Mouse (Mus musculus) midbrain, embryonic 14.5 days (tissue): ENCODE measurements around the gene Madd. TPM values are rescaled to one million over a fixed set of nuclear protein-coding genes. Genes with fewer than 3 reads are reported as not detected.

ENCODE experiments used
- ATAC-seq: fragments of 200-750 bp; cut with Nextera tagmentation; 2 replicates; pipeline ENCODE4 v1.8.0; 2017; ENCODE audit warnings: moderate number of reproducible peaks, moderate library complexity; ENCODE audit not compliant: low FRiP score, low TSS enrichment
- DNase-seq: peaks from one replicate; pipeline ENCODE4 v3.0.0-alpha.2; 2015
- H3K27ac ChIP-seq: fragments of 300-500 bp; sonication (generic); replicated peaks from 2 replicates; pipeline ENCODE4 v1.5.1; 2014; ENCODE audit warnings: mild to moderate bottlenecking, low read depth, low read length, moderate library complexity
- H3K27me3 ChIP-seq: fragments of 300-500 bp; sonication (generic); 2 replicates; pipeline ENCODE4 v1.6.1; 2014; ENCODE audit warnings: low read length, control low read depth, mixed read lengths; ENCODE audit not compliant: control insufficient read depth, insufficient read depth
- H3K36me3 ChIP-seq: fragments of 300-500 bp; sonication (generic); 2 replicates; pipeline ENCODE4 v1.6.1; 2014; ENCODE audit warnings: low read length, control low read depth; ENCODE audit not compliant: control insufficient read depth, insufficient read depth
- H3K4me1 ChIP-seq: fragments of 300-500 bp; sonication (generic); 2 replicates; pipeline ENCODE4 v1.6.1; 2014; ENCODE audit warnings: mild to moderate bottlenecking, antibody characterized with exemption, low read length, control low read depth; ENCODE audit not compliant: control insufficient read depth, insufficient read depth
- H3K4me2 ChIP-seq: fragments of 300-500 bp; sonication (generic); 2 replicates; pipeline ENCODE4 v1.6.1; 2014; ENCODE audit warnings: mild to moderate bottlenecking, low read length, moderate library complexity
- H3K4me3 ChIP-seq: fragments of 300-500 bp; sonication (generic); replicated peaks from 2 replicates; pipeline ENCODE4 v1.5.1; 2014; ENCODE audit warnings: low read depth, low read length
- H3K9ac ChIP-seq: fragments of 300-500 bp; sonication (generic); replicated peaks from 2 replicates; pipeline ENCODE4 v1.6.1; 2014; ENCODE audit warnings: mild to moderate bottlenecking, low read length, moderate library complexity
- H3K9me3 ChIP-seq: fragments of 300-500 bp; sonication (generic); 2 replicates; pipeline ENCODE4 v1.6.1; 2016; ENCODE audit warnings: low read length, control low read depth, mixed read lengths; ENCODE audit not compliant: control insufficient read depth
- WGBS: fragments of 180-500 bp; shearing (Covaris S2); extraction: QIAGEN DNeasy Blood & Tissue Kit; methylation state at CpG from one replicate; pipeline ENCODE4 v1.1.7; 2014; 5-methylcytosine and 5-hydroxymethylcytosine counted together
- polyA plus RNA-seq: library from polyadenylated mRNA; unstranded; fragments of >200 nt; fragmentation: Nextera tagmentation; extraction: Ambion mirVana; gene quantifications from 2 replicates; pipeline ENCODE4 v1.2.1, GENCODE M21; 2014

Madd gene
- polyA plus RNA-seq, 1 experiment from 2014 or later = 56.3 TPM

DNA sequence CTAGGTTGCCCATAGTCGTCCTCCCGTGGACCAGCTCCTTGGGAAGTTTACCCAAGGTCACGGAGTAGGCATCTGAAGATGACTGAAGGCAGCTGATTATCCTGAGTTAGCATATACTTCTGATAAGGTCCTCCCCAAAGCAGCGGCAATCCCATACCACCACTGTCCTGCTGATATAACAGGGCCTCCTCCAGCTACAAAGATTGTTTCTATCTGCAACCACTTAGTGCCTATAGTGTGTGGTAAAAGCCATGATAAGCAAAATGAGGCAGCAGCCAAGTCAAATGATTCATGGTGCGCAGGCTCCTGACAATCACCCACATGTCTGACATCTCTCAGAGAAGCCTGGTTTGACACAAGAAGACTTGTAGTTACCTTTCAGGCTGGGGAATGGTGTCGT lies 18.6 kb downstream of the Madd start:
- peaks cover 95% of the 10 kb centered on the region for H3K36me3 ChIP-seq
- no peak for ATAC-seq
- 92% methylated on average over 6 of the region's 6 CpGs for WGBS

DNA sequence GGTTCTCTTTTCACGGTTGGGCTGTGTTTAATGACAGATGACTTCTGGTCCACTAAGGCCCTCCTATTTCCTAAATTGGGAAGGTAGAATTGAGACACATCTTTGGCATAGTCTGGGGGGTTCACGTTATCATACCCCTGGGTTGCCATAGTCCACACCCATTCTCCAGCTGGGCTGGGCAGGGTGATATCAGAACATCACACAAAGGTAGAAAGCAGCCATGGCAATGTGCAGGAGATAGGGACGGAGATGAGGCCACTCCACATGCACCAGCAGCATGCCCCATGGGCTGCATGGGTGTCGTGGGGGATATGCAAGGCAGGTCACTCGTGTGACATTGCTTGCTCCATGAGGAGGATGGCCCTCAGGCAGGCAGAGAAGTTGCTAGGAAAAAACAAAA lies 20.1 kb downstream of the Madd start:
- Histone ChIP-seq H3K36me3 (peaks cover 93% of the 10 kb centered on the region), H3K4me1 (no peaks in the 10 kb centered on the region), H3K9ac (no peak overlapping the region), H3K27ac (no peak overlapping the region), H3K4me3 (no peak overlapping the region), H3K9me3 (no peaks in the 10 kb centered on the region), H3K4me2 (no peak overlapping the region), H3K27me3 (no peaks in the 10 kb centered on the region)
- DNase-seq (no peak), ATAC-seq (no peak)
- WGBS = 89% methylated on average over 5 of the region's 5 CpGs

More for the DNA sequence above, 18.6 kb downstream of the Madd start:
- Histone ChIP-seq H3K4me3 (no peak overlapping the region), H3K9ac (no peak overlapping the region), H3K27ac (no peak overlapping the region), H3K4me2 (no peak overlapping the region), H3K4me1 (no peaks in the 10 kb centered on the region), H3K9me3 (no peaks in the 10 kb centered on the region), H3K27me3 (no peaks in the 10 kb centered on the region)
- no peak for DNase-seq

- no peaks in the 10 kb centered on the region for H3K27me3 ChIP-seq
- no peak overlapping the region for H3K27ac ChIP-seq
- H3K4me2 ChIP-seq = no peak overlapping the region
- ATAC-seq = no peak
- no peak overlapping the region for H3K9ac ChIP-seq
- 96% methylated on average over 4 of the region's 4 CpGs for WGBS
- no peaks in the 10 kb centered on the region for H3K9me3 ChIP-seq
- H3K4me1 ChIP-seq = no peaks in the 10 kb centered on the region
- no peak overlapping the region for H3K4me3 ChIP-seq
- H3K36me3 ChIP-seq = peaks cover 93% of the 10 kb centered on the region
- DNase-seq = no peak
Measured at GRCm38 (mm10) chr2:91162952-91163351, 20.7 kb downstream of the Madd start.

DNA sequence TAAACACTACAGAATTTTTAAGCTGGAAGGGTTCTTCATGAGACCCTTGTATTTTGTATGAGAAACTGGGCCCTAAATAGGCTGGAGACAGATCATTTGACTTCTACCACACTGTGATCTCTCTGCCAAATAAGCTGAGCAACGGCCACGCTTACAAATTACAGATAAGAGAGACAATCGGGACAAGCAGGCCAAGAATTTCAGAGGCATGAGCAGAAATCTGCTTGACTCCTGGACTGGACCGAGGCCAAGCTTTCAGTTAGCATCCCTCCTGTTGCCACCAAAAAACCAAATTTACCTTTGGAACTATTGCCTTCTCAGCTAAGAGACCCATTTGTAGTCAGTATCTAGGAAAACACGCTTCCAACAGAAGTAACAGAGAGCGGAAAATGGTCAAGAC lies 23.0 kb downstream of the Madd start:
- Histone ChIP-seq H3K9ac (no peak overlapping the region), H3K36me3 (peaks cover 93% of the 10 kb centered on the region), H3K27ac (no peak overlapping the region), H3K4me2 (no peak overlapping the region), H3K27me3 (no peaks in the 10 kb centered on the region), H3K4me3 (no peak overlapping the region), H3K4me1 (no peaks in the 10 kb centered on the region), H3K9me3 (no peaks in the 10 kb centered on the region)
- 90% methylated on average over 6 of the region's 6 CpGs for WGBS
- ATAC-seq (no peak), DNase-seq (no peak)

GRCm38 (mm10) chr2:91157002-91157752 lies 26.5 kb downstream of the Madd start:
- no peaks in the 10 kb centered on the region for H3K4me1 ChIP-seq
- H3K4me3 ChIP-seq = no peak overlapping the region
- DNase-seq = no peak
- H3K36me3 ChIP-seq = peaks cover 92% of the 10 kb centered on the region
- H3K27ac ChIP-seq = no peak overlapping the region
- no peak overlapping the region for H3K4me2 ChIP-seq
- H3K27me3 ChIP-seq = no peaks in the 10 kb centered on the region
- ATAC-seq = no peak
- H3K9me3 ChIP-seq = no peaks in the 10 kb centered on the region
- WGBS = 28% methylated on average over 6 of the region's 6 CpGs
- H3K9ac ChIP-seq = no peak overlapping the region

DNA sequence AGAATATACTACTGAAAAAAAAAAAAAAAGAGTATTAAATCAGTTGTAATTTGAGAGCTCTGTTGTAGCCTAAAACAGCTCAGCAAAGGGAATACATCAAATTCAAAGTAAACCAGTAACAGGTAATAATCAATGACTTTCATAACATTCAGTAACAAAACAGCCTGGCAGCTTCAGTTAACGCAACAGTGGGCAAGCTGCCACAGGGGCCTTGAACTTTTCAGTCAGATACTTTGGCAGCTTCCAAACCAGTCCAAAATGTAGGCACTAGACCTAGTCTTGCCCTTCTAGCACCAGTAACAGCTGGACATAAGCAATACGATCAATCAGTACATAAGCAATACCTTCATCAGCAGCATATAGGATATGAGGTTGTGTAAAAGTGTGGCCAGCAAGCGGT lies 29.5 kb downstream of the Madd start:
- DNase-seq (no peak), ATAC-seq (no peak)
- 97% methylated on average over 3 of the region's 3 CpGs for WGBS
- H3K9me3 ChIP-seq = no peaks in the 10 kb centered on the region
- H3K4me3 ChIP-seq = no peak overlapping the region
- H3K27me3 ChIP-seq = no peaks in the 10 kb centered on the region
- H3K36me3 ChIP-seq = peaks cover 88% of the 10 kb centered on the region
- H3K27ac ChIP-seq = no peak overlapping the region
- H3K4me2 ChIP-seq = no peak overlapping the region
- no peaks in the 10 kb centered on the region for H3K4me1 ChIP-seq
- H3K9ac ChIP-seq = no peak overlapping the region

DNA sequence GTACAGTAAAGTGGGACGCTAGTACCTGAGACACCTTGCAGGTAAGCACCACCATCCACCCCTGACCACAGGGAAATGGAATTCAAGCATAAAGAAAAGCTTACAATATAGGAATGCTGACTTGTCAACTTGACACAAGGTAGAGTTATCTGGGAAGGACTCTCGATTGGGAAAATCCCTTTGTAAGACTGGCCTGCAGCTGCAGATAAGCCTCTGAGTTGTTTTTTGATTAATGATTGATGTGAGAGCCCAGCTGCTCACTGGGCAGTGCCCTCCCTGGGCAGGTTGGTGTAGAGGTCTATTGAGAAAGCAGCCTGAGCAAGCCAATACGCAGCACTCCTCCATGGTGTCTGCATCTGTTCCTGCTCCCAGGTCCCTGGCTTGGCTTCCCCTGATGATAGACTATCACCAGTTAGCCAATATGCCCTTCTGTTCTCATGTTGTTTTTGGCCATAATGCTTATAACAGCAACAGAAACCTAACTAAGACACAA lies 30.7 kb downstream of the Madd start:
- ATAC-seq = no peak

DNA sequence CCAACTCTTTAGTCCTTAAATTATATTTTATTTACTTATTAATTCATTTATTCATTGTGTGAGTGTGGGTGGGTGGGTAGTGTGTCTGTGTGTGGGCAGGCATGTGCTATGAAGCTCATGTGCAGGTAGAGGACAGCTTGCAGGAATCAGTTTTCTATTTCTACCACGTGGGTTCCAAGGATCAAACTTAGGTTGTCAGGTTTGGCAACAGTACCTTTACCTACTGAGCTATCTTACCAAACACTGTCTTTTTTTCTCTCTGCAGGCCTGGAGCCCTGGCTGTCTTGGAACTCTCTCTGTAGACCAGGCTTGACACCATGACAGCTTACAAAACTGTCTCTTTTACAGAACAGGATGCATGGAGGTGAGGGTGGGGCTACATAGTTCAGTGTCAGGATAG lies 32.3 kb downstream of the Madd start:
- no peak for DNase-seq
- 87% methylated on average over 1 of the region's 1 CpGs for WGBS

More for the DNA sequence above, 30.7 kb downstream of the Madd start:
- Histone ChIP-seq H3K9me3 (no peaks in the 10 kb centered on the region), H3K4me2 (no peak overlapping the region), H3K4me1 (no peaks in the 10 kb centered on the region), H3K27me3 (no peaks in the 10 kb centered on the region), H3K9ac (no peak overlapping the region), H3K4me3 (no peak overlapping the region), H3K36me3 (peaks cover 87% of the 10 kb centered on the region), H3K27ac (no peak overlapping the region)
- DNase-seq = no peak
- 88% methylated on average over 3 of the region's 3 CpGs for WGBS

GRCm38 (mm10) chr2:91148101-91148500 lies 35.5 kb downstream of the Madd start:
- DNase-seq = no peak
- H3K36me3 ChIP-seq = peaks cover 89% of the 10 kb centered on the region
- no peak overlapping the region for H3K4me3 ChIP-seq

More for the DNA sequence above, 32.3 kb downstream of the Madd start:
- H3K9ac ChIP-seq = no peak overlapping the region
- H3K27ac ChIP-seq = no peak overlapping the region
- H3K36me3 ChIP-seq = peaks cover 87% of the 10 kb centered on the region
- no peak for ATAC-seq
- H3K4me3 ChIP-seq = no peak overlapping the region
- no peaks in the 10 kb centered on the region for H3K27me3 ChIP-seq
- no peaks in the 10 kb centered on the region for H3K9me3 ChIP-seq
- no peak overlapping the region for H3K4me2 ChIP-seq
- H3K4me1 ChIP-seq = no peaks in the 10 kb centered on the region

More at GRCm38 (mm10) chr2:91148101-91148500, 35.5 kb downstream of the Madd start:
- Histone ChIP-seq H3K4me2 (no peak overlapping the region), H3K27ac (no peak overlapping the region), H3K27me3 (no peaks in the 10 kb centered on the region), H3K4me1 (no peaks in the 10 kb centered on the region), H3K9ac (no peak overlapping the region), H3K9me3 (no peaks in the 10 kb centered on the region)
- ATAC-seq = no peak
